Mouse (Mus musculus) heart, embryonic 14.5 days (tissue): ENCODE results near the gene Prpf18. TPM values are rescaled to one million over a fixed set of nuclear protein-coding genes. Genes with fewer than 3 reads are reported as not detected.
A peak's percentile ranks its signal among the peaks of the same experiment; 100 is the strongest.
"Not testable (repeated sequence)": the region's sequence is repeated elsewhere in the genome, so short reads cannot be mapped to it uniquely, and the experiment has no call there.

Experiments
- ATAC-seq: fragments of 200-750 bp; cut with Nextera tagmentation; 2 replicates; pipeline ENCODE4 v1.8.0; 2017; ENCODE audit warnings: low read depth, moderate TSS enrichment; ENCODE audit not compliant: insufficient number of reproducible peaks, insufficient read depth, low FRiP score
- H3K27ac ChIP-seq, 2 experiments: fragments of 200-500 bp in 1 of 2; fragments of 300-500 bp in 1 of 2; sonication (generic) in 1 of 2; replicated peaks in 1 of 2; 2 replicates each; pipeline ENCODE4 v1.5.1; 2012 to 2014; ENCODE audit warnings: low read depth in 2 of 2, low read length in 2 of 2, control low read depth in 1 of 2, mild to moderate bottlenecking in 1 of 2, mixed read lengths in 1 of 2; ENCODE audit not compliant: control insufficient read depth in 1 of 2, insufficient read depth in 1 of 2
- H3K27me3 ChIP-seq: fragments of 300-500 bp; sonication (generic); 2 replicates; pipeline ENCODE4 v1.6.1; 2014; ENCODE audit warnings: mild to moderate bottlenecking, low read length, control low read depth; ENCODE audit not compliant: control insufficient read depth, insufficient read depth
- H3K36me3 ChIP-seq: fragments of 300-500 bp; sonication (generic); 2 replicates; pipeline ENCODE4 v1.6.1; 2014; ENCODE audit warnings: mild to moderate bottlenecking, control low read depth, low read length, mixed read lengths; ENCODE audit not compliant: control insufficient read depth, insufficient read depth
- H3K4me1 ChIP-seq, 2 experiments: fragments of 200-500 bp in 1 of 2; fragments of 300-500 bp in 1 of 2; sonication (generic) in 1 of 2; 2 replicates each; pipeline ENCODE4 v1.6.1; 2012 to 2014; ENCODE audit warnings: low read length in 2 of 2, control low read depth in 1 of 2, mixed read lengths in 1 of 2; ENCODE audit not compliant: control insufficient read depth in 2 of 2, insufficient read depth in 2 of 2
- H3K4me2 ChIP-seq: fragments of 300-500 bp; sonication (generic); 2 replicates; pipeline ENCODE4 v1.6.1; 2014; ENCODE audit warnings: mild to moderate bottlenecking, low read length
- H3K4me3 ChIP-seq, 2 experiments: fragments of 200-500 bp in 1 of 2; fragments of 300-500 bp in 1 of 2; sonication (generic) in 1 of 2; 2 replicates each; pipeline ENCODE4 v1.5.1; 2012 to 2014; ENCODE audit warnings: low read length in 2 of 2, mild to moderate bottlenecking in 2 of 2, control low read depth in 1 of 2, low read depth in 1 of 2, moderate library complexity in 1 of 2; ENCODE audit not compliant: control insufficient read depth in 1 of 2, insufficient read depth in 1 of 2
- H3K9ac ChIP-seq: fragments of 300-500 bp; sonication (generic); 2 replicates; pipeline ENCODE4 v1.6.1; 2014; ENCODE audit warnings: mild to moderate bottlenecking, low read length
- H3K9me3 ChIP-seq: fragments of 300-500 bp; sonication (generic); 2 replicates; pipeline ENCODE4 v1.6.1; 2016; ENCODE audit warnings: low read length, control low read depth; ENCODE audit not compliant: control insufficient read depth
- WGBS: fragments of 180-500 bp; shearing (Covaris S2); extraction: QIAGEN DNeasy Blood & Tissue Kit; methylation state at CpG from one replicate; pipeline ENCODE4 v1.1.7; 2014; 5-methylcytosine and 5-hydroxymethylcytosine counted together
- polyA plus RNA-seq: library from polyadenylated mRNA; unstranded; fragments of >200 nt; fragmentation: Nextera tagmentation; extraction: Ambion mirVana; gene quantifications from 2 replicates; pipeline ENCODE4 v1.2.1, GENCODE M21; 2014

Prpf18 gene
- polyA plus RNA-seq, 1 experiment from 2014 or later, result 27.8 TPM

- H3K27ac ChIP-seq, result peak overlapping the region in 1 of 2 experiments; percentile 44; a peak in 2 of 4 replicates
- WGBS, result 15% methylated on average over 6 of the region's 6 CpGs
- H3K4me1 ChIP-seq, H3K9ac ChIP-seq, H3K4me3 ChIP-seq, H3K9me3 ChIP-seq, H3K27me3 ChIP-seq, H3K4me2 ChIP-seq: not testable (repeated sequence)
- ATAC-seq, result peak; percentile 66
- peaks cover 45% of the 10 kb centered on the region for H3K36me3 ChIP-seq
Measured at GRCm38 (mm10) chr2:4614276-4614929, 37.5 kb downstream of the Prpf18 start.

DNA sequence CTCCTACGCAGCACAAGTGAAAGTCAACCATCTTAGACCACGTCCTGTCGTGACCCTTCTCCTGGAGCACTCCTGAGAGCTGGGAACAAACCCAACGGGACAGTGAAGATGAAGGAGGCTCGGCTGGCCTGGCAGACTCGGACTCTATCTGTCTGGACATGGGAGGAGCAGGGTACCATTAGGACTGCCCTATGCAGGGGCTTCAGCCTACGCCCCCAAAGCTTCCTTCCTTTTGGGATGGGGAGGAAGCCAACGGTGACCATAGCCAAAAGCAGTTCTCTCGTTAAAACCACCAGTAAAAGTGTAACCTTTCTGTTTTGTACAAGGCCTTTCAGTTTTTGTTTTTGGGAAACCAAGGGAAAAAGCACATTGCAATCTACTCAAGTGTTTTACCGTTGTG lies 40.2 kb downstream of the Prpf18 start:
- 85% methylated on average over 10 of the region's 10 CpGs for WGBS
- peaks cover 2 to 3% of the 10 kb centered on the region in 2 experiments; a peak in 1 of 4 replicates for H3K4me1 ChIP-seq
- ATAC-seq, result no peak
- peaks cover 72% of the 10 kb centered on the region for H3K36me3 ChIP-seq
- no peak overlapping the region for H3K4me3 ChIP-seq
- no peak overlapping the region for H3K9ac ChIP-seq
- H3K27me3 ChIP-seq, result no peaks in the 10 kb centered on the region
- no peak overlapping the region for H3K4me2 ChIP-seq
- H3K27ac ChIP-seq, result no peak overlapping the region
- no peaks in the 10 kb centered on the region for H3K9me3 ChIP-seq

DNA sequence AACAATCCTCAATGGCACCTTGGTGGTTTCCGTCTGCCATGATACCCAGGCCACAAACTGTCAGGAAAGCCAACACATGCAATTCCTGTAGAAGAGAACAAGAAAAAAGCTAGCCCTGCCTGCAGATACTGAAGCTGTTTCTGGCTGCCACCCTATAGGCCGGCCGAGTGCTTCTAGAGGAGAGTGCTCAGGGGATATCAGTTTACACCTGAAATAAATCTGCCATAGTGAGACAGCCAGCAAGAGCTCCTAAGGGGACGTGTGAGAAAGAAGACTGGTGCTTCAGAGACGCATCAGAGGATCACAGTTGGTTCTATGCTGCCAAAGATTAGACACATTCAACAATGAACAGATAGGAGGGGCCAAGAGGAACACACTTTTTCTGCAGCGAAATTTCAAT lies 40.6 kb downstream of the Prpf18 start:
- Histone ChIP-seq H3K27ac (no peak overlapping the region), H3K36me3 (peaks cover 76% of the 10 kb centered on the region)
- 79% methylated on average over 6 of the region's 6 CpGs for WGBS

GRCm38 (mm10) chr2:4609433-4609832 lies 42.5 kb downstream of the Prpf18 start:
- H3K9ac ChIP-seq, result no peak overlapping the region
- WGBS, result 85% methylated on average over 10 of the region's 10 CpGs
- H3K27ac ChIP-seq, result no peak overlapping the region
- H3K27me3 ChIP-seq, result no peaks in the 10 kb centered on the region
- H3K9me3 ChIP-seq, result no peaks in the 10 kb centered on the region
- H3K36me3 ChIP-seq, result peaks cover 94% of the 10 kb centered on the region
- H3K4me1 ChIP-seq, result peaks cover 0 to 2% of the 10 kb centered on the region in 2 experiments; a peak in 1 of 4 replicates
- no peak overlapping the region for H3K4me3 ChIP-seq
- H3K4me2 ChIP-seq, result no peak overlapping the region
- ATAC-seq, result no peak

More for the DNA sequence above, 40.6 kb downstream of the Prpf18 start:
- no peak for ATAC-seq
- H3K9ac ChIP-seq, result no peak overlapping the region
- no peaks in the 10 kb centered on the region for H3K9me3 ChIP-seq
- no peak overlapping the region for H3K4me2 ChIP-seq
- no peaks in the 10 kb centered on the region for H3K27me3 ChIP-seq
- H3K4me3 ChIP-seq, result no peak overlapping the region
- H3K4me1 ChIP-seq, result peaks cover 2 to 3% of the 10 kb centered on the region in 2 experiments; a peak in 1 of 4 replicates

DNA sequence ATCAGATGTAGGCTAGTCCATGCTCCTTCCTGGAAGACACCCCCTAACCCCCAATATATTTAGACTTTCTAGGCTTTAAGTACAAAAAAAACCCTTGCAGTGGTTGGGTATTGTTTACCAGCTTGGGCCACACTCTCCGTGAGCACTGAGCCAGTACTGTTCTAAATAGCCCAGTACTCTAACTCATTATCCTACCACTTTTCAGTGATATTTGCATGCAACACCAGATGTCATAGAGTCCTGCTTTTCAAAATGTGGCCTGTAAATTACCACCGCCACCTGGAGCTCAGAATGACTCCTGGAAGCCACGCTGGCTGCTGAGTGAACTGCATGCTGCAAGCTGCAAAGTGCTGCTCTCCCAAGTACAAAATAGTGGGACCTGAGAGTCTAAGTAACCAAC lies 43.7 kb downstream of the Prpf18 start:
- 86% methylated on average over 3 of the region's 3 CpGs for WGBS
- no peak for ATAC-seq

DNA sequence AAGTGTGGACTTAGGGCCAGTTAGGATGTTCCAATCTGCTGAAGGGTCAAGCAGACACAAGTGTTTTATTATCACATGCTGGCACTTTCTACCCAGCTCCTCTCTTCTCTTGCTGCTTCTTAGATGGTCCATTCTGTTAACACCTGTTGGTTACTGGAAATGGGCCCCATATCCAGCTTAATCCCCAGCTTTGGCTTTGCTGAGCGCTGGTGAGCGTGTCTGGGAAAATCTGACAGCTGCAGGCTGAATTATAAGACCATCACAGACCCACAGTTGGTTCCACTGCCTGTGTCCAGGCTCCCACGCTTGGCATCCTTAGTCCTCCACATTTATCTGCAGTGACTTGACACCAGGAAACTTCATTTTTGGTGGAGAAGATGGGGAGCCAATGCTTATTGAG lies 45.4 kb downstream of the Prpf18 start:
- ATAC-seq, result no peak
- no peak overlapping the region for H3K9ac ChIP-seq
- no peaks in the 10 kb centered on the region for H3K27me3 ChIP-seq
- H3K4me2 ChIP-seq, result no peak overlapping the region
- H3K4me1 ChIP-seq, result peaks cover 0 to 4% of the 10 kb centered on the region in 2 experiments; a peak in 2 of 4 replicates
- no peak overlapping the region for H3K4me3 ChIP-seq
- peaks cover 97% of the 10 kb centered on the region for H3K36me3 ChIP-seq
- no peak overlapping the region for H3K27ac ChIP-seq
- no peaks in the 10 kb centered on the region for H3K9me3 ChIP-seq
- 98% methylated on average over 3 of the region's 3 CpGs for WGBS

More for the DNA sequence above, 43.7 kb downstream of the Prpf18 start:
- Histone ChIP-seq H3K4me1 (no peaks in the 10 kb centered on the region), H3K4me2 (no peak overlapping the region), H3K27ac (no peak overlapping the region), H3K9me3 (no peaks in the 10 kb centered on the region), H3K9ac (no peak overlapping the region), H3K4me3 (no peak overlapping the region), H3K36me3 (peaks cover 97% of the 10 kb centered on the region), H3K27me3 (no peaks in the 10 kb centered on the region)

DNA sequence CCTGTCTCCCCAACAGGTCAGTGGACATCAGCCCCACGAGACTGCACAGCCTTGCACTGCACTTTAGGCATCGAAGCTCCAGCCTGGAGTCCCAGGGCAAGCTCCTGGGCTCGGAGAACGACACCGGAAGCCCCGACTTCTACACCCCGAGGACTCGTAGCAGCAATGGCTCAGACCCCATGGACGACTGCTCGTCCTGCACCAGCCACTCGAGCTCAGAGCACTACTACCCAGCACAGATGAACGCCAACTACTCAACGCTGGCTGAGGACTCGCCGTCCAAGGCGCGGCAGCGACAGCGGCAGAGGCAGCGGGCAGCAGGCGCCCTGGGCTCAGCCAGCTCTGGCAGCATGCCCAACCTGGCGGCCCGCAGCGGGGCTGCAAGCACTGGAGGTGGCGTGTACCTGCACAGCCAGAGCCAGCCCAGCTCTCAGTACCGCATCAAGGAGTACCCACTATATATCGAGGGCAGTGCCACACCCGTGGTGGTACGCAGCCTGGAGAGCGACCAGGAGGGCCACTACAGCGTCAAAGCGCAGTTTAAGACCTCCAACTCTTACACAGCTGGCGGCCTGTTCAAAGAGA lies 48.5 kb downstream of the Prpf18 start:
- 79% methylated on average over 33 of the region's 33 CpGs for WGBS
- Histone ChIP-seq H3K27me3 (no peaks in the 10 kb centered on the region), H3K9ac (no peak overlapping the region), H3K4me3 (no peak overlapping the region), H3K36me3 (peaks cover 82% of the 10 kb centered on the region), H3K4me2 (no peak overlapping the region), H3K27ac (no peak overlapping the region), H3K4me1 (peaks cover 7 to 18% of the 10 kb centered on the region in 2 experiments), H3K9me3 (no peaks in the 10 kb centered on the region)
- ATAC-seq, result no peak
